Mouse (Mus musculus): Measurements from ENCODE around the gene Topors.

Topors gene

DNA sequence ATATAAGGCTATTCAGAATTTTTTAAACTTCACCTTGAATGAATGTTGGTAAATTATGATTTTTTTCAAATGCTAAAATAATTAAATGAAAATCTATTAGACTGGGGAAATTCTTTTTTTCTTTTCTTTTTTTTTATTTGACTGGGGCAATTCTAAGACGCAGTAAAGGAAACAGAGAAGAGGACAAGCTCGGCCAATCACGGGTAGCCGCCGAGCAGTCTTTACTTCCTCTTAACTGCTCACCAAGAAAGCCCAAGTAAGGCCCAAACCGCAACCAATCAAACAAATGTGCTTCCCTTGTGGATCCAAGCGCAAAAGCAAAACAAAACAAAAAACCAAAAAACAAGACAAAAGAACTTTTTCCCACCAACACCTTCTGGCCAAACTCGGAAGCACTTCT, 25.6 kb downstream of the Topors start:
- DNase-seq = no peak

DNA sequence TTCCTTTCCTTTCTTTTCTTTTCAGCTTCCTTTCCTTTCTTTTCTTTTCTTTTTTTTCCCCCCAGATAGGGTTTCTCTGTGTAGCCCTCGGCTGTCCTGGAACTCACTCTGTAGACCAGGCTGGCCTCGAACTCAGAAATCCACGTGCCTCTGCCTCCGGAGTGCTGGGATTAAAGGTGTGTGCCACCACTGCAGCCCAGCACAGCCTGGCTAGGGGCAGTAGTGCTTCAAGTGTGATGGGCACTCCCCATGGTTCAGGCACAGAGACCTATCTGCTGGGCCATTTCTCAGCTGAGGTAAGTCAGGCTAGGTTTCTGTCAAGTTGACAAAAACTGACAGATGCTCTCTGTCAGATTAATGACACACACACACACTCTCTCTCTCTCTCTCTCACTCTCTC, 26.6 kb downstream of the Topors start:
- DNase-seq = no peak

- no peak for DNase-seq
These were observed 27.7 kb downstream of the Topors start for GRCm38 (mm10) chr4:40241928-40242327.

DNA sequence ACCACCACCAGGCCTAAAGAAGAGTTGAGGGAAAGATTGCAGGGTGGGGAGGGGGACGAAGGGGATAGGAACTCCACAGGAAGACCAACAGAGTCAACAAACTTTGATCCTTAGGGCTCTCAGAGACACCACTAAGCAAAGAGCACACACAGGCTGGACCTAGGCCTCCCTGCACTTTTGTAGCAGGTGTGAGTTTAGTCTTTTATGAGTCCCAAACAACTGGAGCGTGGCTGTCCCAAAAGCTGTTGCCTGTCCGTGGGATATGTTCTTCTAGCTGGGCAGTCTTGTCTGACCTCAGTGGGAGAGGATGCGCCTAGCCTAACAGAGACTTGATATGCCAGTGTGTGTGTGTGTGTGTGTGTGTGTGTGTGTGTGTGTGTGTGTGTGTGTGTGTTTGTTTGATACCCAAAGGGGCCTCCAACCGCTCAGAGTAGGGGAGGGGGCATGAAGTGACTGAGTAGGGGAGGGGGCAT, 29.3 kb downstream of the Topors start:
- DNase-seq = no peak

GRCm38 (mm10) chr4:40239409-40240271, 30.0 kb downstream of the Topors start, which contains the start of gene Ddx58:
TSS of gene Ddx58 (minus strand) at chr4:40239828.
- DNase-seq = peak; percentile 11

DNA sequence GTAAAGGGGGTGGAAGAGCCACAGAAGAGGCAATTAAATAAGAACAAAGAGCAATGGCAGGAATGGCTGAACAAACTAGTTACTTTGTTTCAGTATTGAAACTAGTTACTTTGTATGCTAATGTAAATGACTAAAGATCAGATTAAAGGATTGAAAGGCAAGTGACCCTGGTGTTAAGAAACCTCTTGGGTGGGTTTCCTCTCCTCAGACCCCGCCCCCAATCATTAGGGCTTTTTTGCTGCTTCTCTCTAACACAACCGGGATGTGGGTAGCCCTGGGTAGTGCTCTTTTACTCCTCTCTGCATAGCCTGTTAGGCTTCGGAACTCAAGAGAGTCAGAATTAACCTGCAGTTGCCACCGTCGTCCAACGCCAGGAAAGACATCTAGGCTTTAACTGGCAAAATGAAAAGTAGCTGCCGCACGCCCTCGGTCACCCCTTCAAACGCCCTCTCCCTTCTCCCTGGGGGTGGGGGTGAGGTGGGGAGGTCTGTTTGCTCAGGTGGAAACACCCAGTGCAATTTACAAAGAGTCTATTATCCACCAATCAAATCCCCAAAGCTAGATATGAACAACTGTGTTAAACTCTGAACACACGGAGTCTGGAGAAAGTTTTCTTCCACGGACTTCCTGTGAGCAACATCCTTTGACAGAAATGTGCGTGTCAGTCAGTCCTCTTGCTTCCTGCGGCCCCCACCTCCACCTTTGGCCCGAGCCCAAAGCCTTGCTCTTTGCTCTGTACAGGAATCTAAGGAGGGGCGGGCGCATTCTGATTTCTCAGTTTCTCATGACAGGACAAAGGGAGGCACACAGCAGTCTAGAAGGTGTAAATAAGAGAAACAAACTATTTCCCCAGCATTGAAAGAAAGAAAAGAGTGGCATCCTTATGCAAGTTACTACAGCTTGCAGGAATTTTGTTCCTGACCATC, 30.9 kb downstream of the Topors start:
- DNase-seq = no peak

- no peak for DNase-seq
These were observed 32.8 kb downstream of the Topors start for GRCm38 (mm10) chr4:40236829-40237228.

GRCm38 (mm10) chr4:40234256-40234655, 35.4 kb downstream of the Topors start:
- no peak for DNase-seq

GRCm38 (mm10) chr4:40233062-40233664, 36.5 kb downstream of the Topors start:
- no peak for DNase-seq

DNA sequence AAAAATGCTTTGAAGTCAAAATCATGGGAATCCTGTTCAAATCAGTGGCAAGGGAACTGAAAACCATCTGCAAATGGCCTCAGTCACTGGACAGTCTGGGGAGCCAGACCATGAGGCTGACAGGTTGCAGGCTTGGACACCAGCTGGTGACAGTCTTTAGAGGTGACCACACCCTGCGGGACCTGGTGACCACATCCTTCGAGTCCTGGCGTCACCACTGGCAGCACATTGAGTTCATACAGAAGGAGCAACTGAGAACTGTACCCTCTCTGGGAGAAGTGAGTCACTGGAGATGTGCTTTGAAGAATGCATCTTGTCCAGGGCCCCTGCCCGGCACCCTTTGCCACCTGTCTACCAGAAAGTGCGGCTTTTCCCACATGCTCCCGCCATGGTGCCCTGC, 39.9 kb downstream of the Topors start:
- no peak for DNase-seq

GRCm38 (mm10) chr4:40227886-40228285, 41.8 kb downstream of the Topors start:
- no peak for DNase-seq

- DNase-seq = no peak
These were observed 42.5 kb downstream of the Topors start for GRCm38 (mm10) chr4:40227131-40227530.

- no peak for DNase-seq
These were observed 43.6 kb downstream of the Topors start for GRCm38 (mm10) chr4:40226095-40226494.

- DNase-seq = no peak
These were observed 47.6 kb downstream of the Topors start for GRCm38 (mm10) chr4:40221876-40222585.

DNA sequence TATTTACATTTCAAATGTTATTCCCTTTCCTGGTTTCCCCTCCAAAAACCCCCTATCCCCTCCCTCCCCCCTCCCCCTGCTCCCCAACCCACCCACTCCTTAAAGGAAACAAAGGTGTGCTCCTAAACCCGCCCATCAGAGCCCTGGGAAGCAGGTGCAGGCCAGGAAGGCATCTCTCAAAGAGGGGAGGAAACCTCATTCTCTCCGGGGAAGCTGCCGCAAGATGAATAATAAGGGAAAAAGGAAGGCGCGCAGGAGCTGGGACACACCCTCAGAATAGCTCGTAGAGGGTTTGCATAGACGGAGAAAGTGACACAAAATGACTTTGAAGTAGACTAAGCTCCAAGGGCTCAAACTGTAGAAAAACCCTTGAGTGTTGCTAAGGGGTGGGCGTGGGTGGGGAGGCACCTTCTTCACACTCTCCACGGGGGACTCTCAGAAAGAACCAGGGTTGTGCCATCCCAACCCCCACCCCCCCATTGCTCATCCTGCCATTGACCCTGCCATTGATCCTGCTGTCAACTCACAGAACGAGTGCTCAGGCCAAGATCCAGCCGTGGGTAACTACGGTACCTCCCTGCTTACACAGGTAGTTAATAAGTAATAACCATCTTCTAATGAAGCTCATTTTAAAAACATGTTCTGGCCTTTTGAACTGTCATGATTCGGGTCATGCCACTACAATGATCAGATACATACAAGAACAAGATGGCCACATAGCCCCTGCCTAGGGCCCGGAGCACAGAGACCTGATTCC, 48.5 kb downstream of the Topors start:
- no peak for DNase-seq

GRCm38 (mm10) chr4:40220437-40220836, 49.2 kb downstream of the Topors start:
- no peak for DNase-seq

DNA sequence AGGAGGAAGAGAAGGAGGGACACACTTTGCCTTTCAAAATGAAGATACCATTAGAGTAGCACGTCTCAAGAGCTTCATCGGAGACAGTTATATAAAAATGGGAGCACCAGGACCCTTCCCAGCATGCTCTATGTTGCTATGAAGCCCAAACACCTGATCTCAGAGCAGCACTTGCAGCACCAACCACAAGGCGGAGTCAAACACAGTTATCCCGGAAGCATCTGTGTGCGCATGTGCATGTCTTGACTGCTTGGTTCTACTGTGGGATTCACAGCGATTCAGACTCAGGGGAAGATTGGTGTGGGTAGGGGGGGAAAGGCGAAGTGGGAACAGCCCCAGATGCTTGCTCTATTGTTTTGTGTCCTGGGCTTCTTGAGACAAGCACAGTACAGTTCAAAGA, 51.3 kb downstream of the Topors start:
- DNase-seq = no peak

DNA sequence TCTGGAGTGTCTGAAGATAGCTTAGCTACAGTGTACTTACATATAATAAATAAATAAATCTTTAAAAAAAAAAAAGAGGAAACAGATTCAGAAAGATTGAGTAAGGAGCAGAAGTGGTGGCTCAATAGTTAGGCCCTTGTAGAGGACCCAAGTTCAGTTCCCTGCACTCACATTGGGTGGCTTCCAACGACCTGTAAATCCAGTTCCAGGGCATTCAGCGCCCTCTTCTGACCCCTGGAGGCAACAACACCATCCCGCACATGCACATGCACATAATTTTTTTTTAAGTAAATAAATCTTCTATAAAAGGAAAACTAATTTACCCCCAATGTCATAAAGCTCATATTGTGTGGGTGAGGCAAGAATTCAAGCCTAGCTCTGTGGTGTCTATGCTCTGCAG, 51.7 kb downstream of the Topors start:
- no peak for DNase-seq

- DNase-seq = no peak
These were observed 57.5 kb downstream of the Topors start for GRCm38 (mm10) chr4:40212177-40212576.

All from right cerebral cortex, postnatal 25 days (tissue).